Mouse (Mus musculus): ENCODE data around the gene Tle2.

- TF ChIP-seq CTCF (IDR thresholded peaks at IDR 0.05; ENCODE audit: borderline replicate concordance, insufficient read depth, low read length) (no peak), POLR2A (IDR thresholded peaks at IDR 0.05; ENCODE audit: low read depth, low read length) (peak; percentile 43; the same call in 1 of the 2 replicates)
Measured at GRCm38 (mm10) chr10:81560719-81561459, 13.5 kb upstream of the Tle2 start.
